Mouse (Mus musculus) ES-E14 (cell line): Measurements from ENCODE around the gene Fkbp14.

Source experiments
- MAFK ChIP-seq: IDR thresholded peaks from 2 replicates; pipeline ENCODE4 v1.6.1; 2014; ENCODE audit warnings: mild to moderate bottlenecking, low read depth, low read length, inconsistent platforms; ENCODE audit not compliant: insufficient read depth
- ZC3H11A ChIP-seq: IDR thresholded peaks from 2 replicates; pipeline ENCODE4 v1.6.1; 2012; ENCODE audit warnings: low read depth, mild to moderate bottlenecking, inconsistent platforms, low read length, borderline replicate concordance
- ZNF384 ChIP-seq: IDR thresholded peaks from 2 replicates; pipeline ENCODE4 v1.6.1; 2012; ENCODE audit warnings: low read depth, low read length, inconsistent platforms

GRCm38 (mm10) chr6:54569776-54570175 is 27.3 kb downstream of the Fkbp14 start:
- no peak for TF ChIP-seq ZC3H11A
- no peak for TF ChIP-seq MAFK
- no peak for TF ChIP-seq ZNF384
